Mouse (Mus musculus) spleen, adult 2 months (tissue): Measurements from ENCODE around the gene Slc12a8. TPM values are rescaled to one million over a fixed set of nuclear protein-coding genes. Genes with fewer than 3 reads are reported as not detected.

ENCODE experiments used
- DNase-seq, 2 experiments: peaks; one replicate each; pipeline versions ENCODE4 v3.0.0 to v3.0.0-alpha.2; 2012 to 2021; ENCODE audit warnings: low spot score in 2 of 2, low read depth in 1 of 2
- H3K27ac ChIP-seq: fragments of 200-500 bp; 2 replicates; pipeline ENCODE4 v1.5.1; 2012; ENCODE audit warnings: low read length, inconsistent platforms; ENCODE audit not compliant: insufficient read depth
- H3K27me3 ChIP-seq: fragments of 200-500 bp; 2 replicates; pipeline ENCODE4 v1.6.1; 2012; ENCODE audit warnings: mild to moderate bottlenecking, moderate library complexity, low read length, inconsistent platforms; ENCODE audit not compliant: control insufficient read depth, insufficient read depth
- H3K36me3 ChIP-seq: fragments of 200-500 bp; 2 replicates; pipeline ENCODE4 v1.6.1; 2012; ENCODE audit warnings: mild to moderate bottlenecking, low read length, inconsistent platforms; ENCODE audit not compliant: control insufficient read depth, insufficient read depth
- H3K4me1 ChIP-seq: fragments of 200-500 bp; 2 replicates; pipeline ENCODE4 v1.6.1; 2011; ENCODE audit warnings: inconsistent platforms; ENCODE audit not compliant: control insufficient read depth, insufficient read depth, insufficient read length
- H3K4me3 ChIP-seq: fragments of 200-500 bp; 2 replicates; pipeline ENCODE4 v1.5.1; 2011; ENCODE audit warnings: mild to moderate bottlenecking, inconsistent platforms; ENCODE audit not compliant: insufficient read depth, insufficient read length; ENCODE audit errors: extremely low read depth
- CTCF ChIP-seq: fragments of 200-500 bp; IDR thresholded peaks from 2 replicates; pipeline ENCODE4 v1.5.1; 2011; ENCODE audit warnings: mild to moderate bottlenecking, inconsistent platforms; ENCODE audit not compliant: insufficient read depth, insufficient read length, insufficient replicate concordance; ENCODE audit errors: extremely low read depth
- POLR2A ChIP-seq: fragments of 200-500 bp; IDR thresholded peaks from 2 replicates; pipeline ENCODE4 v1.6.1; 2011; ENCODE audit warnings: low read depth, low read length, inconsistent platforms
- WGBS: fragments of 180-500 bp; shearing (Covaris S2); methylation state at CpG from one replicate; pipeline ENCODE4 v1.1.7; 2018; 5-methylcytosine and 5-hydroxymethylcytosine counted together
- polyA plus RNA-seq: library from polyadenylated mRNA; depleted of rRNA; stranded (reverse); fragments of >200 nt; gene quantifications from 2 replicates; pipeline ENCODE4 v1.2.3, GENCODE M21; 2012

Slc12a8 gene
- polyA plus RNA-seq, 1 experiment = 1.2 TPM

DNA sequence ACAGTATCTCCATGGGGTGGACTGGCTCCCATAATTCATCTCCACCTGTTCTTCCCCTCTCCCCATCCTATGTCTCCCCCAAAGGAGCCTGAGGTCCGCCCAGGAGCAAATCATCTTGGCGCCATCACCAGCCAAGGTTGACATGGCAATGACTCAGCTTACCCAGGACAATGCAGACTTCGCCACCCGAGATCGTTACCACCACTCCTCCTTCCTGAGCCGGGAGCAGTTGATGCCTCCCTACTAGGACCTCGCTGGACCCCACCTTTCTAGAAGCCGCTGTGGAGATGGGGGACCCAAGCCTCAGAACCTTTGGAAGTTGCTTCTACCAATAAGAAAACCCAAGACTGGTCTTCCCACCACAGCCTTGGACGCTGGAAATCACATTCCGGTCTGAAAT, 145.7 kb downstream of the Slc12a8 start:
- DNase-seq = no peak
- H3K27me3 ChIP-seq = no peaks in the 10 kb centered on the region
- no peaks in the 10 kb centered on the region for H3K36me3 ChIP-seq
- no peak overlapping the region for H3K4me3 ChIP-seq
- no peak overlapping the region for H3K27ac ChIP-seq
- H3K4me1 ChIP-seq = no peaks in the 10 kb centered on the region
- TF ChIP-seq CTCF (no peak), POLR2A (no peak)
- WGBS = 94% methylated on average over 10 of the region's 10 CpGs

- DNase-seq = no peak
- no peak for TF ChIP-seq CTCF
- Histone ChIP-seq H3K27ac (no peak overlapping the region), H3K36me3 (no peaks in the 10 kb centered on the region), H3K4me3 (no peak overlapping the region), H3K4me1 (no peaks in the 10 kb centered on the region), H3K27me3 (no peaks in the 10 kb centered on the region)
- 91% methylated on average over 6 of the region's 6 CpGs for WGBS
Observed at GRCm38 (mm10) chr16:33666226-33666625, 149.1 kb downstream of the Slc12a8 start.

- H3K27me3 ChIP-seq = no peaks in the 10 kb centered on the region
- no peak for TF ChIP-seq POLR2A
- no peak for TF ChIP-seq CTCF
- no peak for DNase-seq
- H3K27ac ChIP-seq = no peak overlapping the region
- WGBS = 91% methylated on average over 4 of the region's 4 CpGs
- H3K36me3 ChIP-seq = no peaks in the 10 kb centered on the region
- H3K4me1 ChIP-seq = no peaks in the 10 kb centered on the region
- no peak overlapping the region for H3K4me3 ChIP-seq
Observed at GRCm38 (mm10) chr16:33666985-33667538, 149.9 kb downstream of the Slc12a8 start.

DNA sequence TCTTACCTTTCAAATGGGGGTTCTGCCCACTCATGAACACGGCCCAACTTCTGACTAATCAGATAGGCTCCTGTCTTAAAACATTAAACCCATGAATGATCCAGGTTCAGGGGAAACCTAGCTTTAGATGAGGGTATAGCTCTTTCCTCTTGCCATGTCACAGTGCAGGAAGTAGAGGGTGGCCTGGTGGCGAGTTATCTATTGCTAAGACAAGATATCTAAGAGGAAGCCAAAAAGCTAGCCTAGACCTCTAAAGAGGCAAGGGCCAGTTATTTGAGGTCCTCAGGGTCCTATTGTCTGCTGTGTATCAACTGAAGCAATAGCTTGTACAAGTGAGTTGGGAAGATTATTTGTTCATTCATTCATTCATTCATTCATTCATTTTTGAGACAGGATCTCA, 151.3 kb downstream of the Slc12a8 start:
- Histone ChIP-seq H3K27me3 (no peaks in the 10 kb centered on the region), H3K4me3 (no peak overlapping the region), H3K36me3 (no peaks in the 10 kb centered on the region), H3K4me1 (no peaks in the 10 kb centered on the region), H3K27ac (no peak overlapping the region)
- 67% methylated on average over 2 of the region's 2 CpGs for WGBS
- DNase-seq = no peak
- TF ChIP-seq POLR2A (no peak), CTCF (no peak)

GRCm38 (mm10) chr16:33669072-33669471, 151.9 kb downstream of the Slc12a8 start:
- no peaks in the 10 kb centered on the region for H3K4me1 ChIP-seq
- DNase-seq = no peak
- 91% methylated on average over 1 of the region's 1 CpGs for WGBS
- no peak overlapping the region for H3K4me3 ChIP-seq
- TF ChIP-seq CTCF = no peak
- no peak for TF ChIP-seq POLR2A
- H3K27me3 ChIP-seq = no peaks in the 10 kb centered on the region
- H3K27ac ChIP-seq = no peak overlapping the region
- H3K36me3 ChIP-seq = no peaks in the 10 kb centered on the region

GRCm38 (mm10) chr16:33670340-33670739, 153.2 kb downstream of the Slc12a8 start:
- no peak for DNase-seq
- TF ChIP-seq POLR2A (no peak), CTCF (no peak)
- H3K27me3 ChIP-seq = no peaks in the 10 kb centered on the region
- no peak overlapping the region for H3K4me3 ChIP-seq
- H3K4me1 ChIP-seq = no peaks in the 10 kb centered on the region
- 85% methylated on average over 3 of the region's 3 CpGs for WGBS
- no peak overlapping the region for H3K27ac ChIP-seq
- H3K36me3 ChIP-seq = no peaks in the 10 kb centered on the region

DNA sequence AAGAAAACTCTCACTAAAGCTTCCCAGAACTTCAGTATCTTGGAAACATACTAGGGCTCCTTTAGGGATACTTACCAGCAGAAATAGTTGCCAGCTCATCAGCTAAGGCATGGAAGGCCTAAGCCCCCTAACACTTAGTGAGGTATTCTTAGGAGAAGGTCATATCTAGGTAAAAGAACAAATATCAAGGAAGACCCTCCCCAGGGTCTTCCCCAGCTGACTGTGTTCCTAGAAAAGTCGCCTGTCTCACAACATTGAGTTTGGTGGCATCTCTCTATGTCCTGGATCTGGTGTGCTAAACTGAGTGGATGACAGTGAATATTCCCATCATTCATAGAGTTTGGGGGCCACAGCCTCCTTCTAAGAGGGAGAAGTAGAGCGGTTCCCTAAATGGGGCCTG, 153.8 kb downstream of the Slc12a8 start:
- DNase-seq = no peak
- Histone ChIP-seq H3K27me3 (no peaks in the 10 kb centered on the region), H3K27ac (no peak overlapping the region), H3K36me3 (no peaks in the 10 kb centered on the region), H3K4me3 (no peak overlapping the region), H3K4me1 (no peaks in the 10 kb centered on the region)
- TF ChIP-seq CTCF (no peak), POLR2A (no peak)
- WGBS = 89% methylated on average over 2 of the region's 2 CpGs
